Mouse (Mus musculus) intestine, embryonic 14.5 days (tissue): Measurements from ENCODE around the gene Dbp. TPM values are rescaled to one million over a fixed set of nuclear protein-coding genes. Genes with fewer than 3 reads are reported as not detected.
A peak's percentile ranks its signal among the peaks of the same experiment; 100 is the strongest.

Experiments
- ATAC-seq: fragments of 200-750 bp; cut with Nextera tagmentation; replicated peaks from 2 replicates; pipeline ENCODE4 v1.8.0; 2017; ENCODE audit warnings: low read depth, moderate number of reproducible peaks, moderate TSS enrichment, moderate library complexity; ENCODE audit not compliant: low FRiP score, low TSS enrichment
- DNase-seq: peaks from one replicate; pipeline ENCODE4 v3.0.0-alpha.2; 2018; ENCODE audit warnings: low spot score
- H3K27ac ChIP-seq: fragments of 300-500 bp; sonication (generic); 2 replicates; pipeline ENCODE4 v1.5.1; 2014; ENCODE audit warnings: low read depth, mild to moderate bottlenecking, control low read depth
- H3K27me3 ChIP-seq: fragments of 300-500 bp; sonication (generic); replicated peaks from 2 replicates; pipeline ENCODE4 v1.6.1; 2014; ENCODE audit warnings: low read length, control low read depth; ENCODE audit not compliant: control insufficient read depth, insufficient read depth
- H3K36me3 ChIP-seq: fragments of 300-500 bp; sonication (generic); 2 replicates; pipeline ENCODE4 v1.6.1; 2014; ENCODE audit warnings: low read length, control low read depth; ENCODE audit not compliant: control insufficient read depth, insufficient read depth
- H3K4me1 ChIP-seq: fragments of 300-500 bp; sonication (generic); replicated peaks from 2 replicates; pipeline ENCODE4 v1.6.1; 2014; ENCODE audit warnings: low read length, control low read depth, mixed read lengths; ENCODE audit not compliant: control insufficient read depth, insufficient read depth
- H3K4me2 ChIP-seq: fragments of 300-500 bp; sonication (generic); 2 replicates; pipeline ENCODE4 v1.6.1; 2014; ENCODE audit warnings: low read length
- H3K4me3 ChIP-seq: fragments of 300-500 bp; sonication (generic); 2 replicates; pipeline ENCODE4 v1.5.1; 2014; ENCODE audit warnings: low read depth, low read length, control low read depth, mixed read lengths
- H3K9ac ChIP-seq: fragments of 300-500 bp; sonication (generic); 2 replicates; pipeline ENCODE4 v1.6.1; 2014; ENCODE audit warnings: mild to moderate bottlenecking, low read length
- H3K9me3 ChIP-seq: fragments of 300-500 bp; sonication (generic); 2 replicates; pipeline ENCODE4 v1.6.1; 2016; ENCODE audit warnings: low read length, control low read depth; ENCODE audit not compliant: control insufficient read depth
- WGBS: fragments of 180-500 bp; shearing (Covaris S2); extraction: QIAGEN DNeasy Blood & Tissue Kit; methylation state at CpG from one replicate; pipeline ENCODE4 v1.1.7; 2014; 5-methylcytosine and 5-hydroxymethylcytosine counted together
- polyA plus RNA-seq: library from polyadenylated mRNA; unstranded; fragments of >200 nt; fragmentation: Nextera tagmentation; extraction: Ambion mirVana; gene quantifications from 2 replicates; pipeline ENCODE4 v1.2.1, GENCODE M21; 2014

Dbp gene
- polyA plus RNA-seq, 1 experiment from 2014 or later = 3.7 TPM

- peak overlapping the region; percentile 100 for H3K4me3 ChIP-seq
- H3K27me3 ChIP-seq = no peaks in the 10 kb centered on the region
- no peak for DNase-seq
- ATAC-seq = peak; percentile 11; the same call in 1 of the 2 replicates
- WGBS = 12% methylated on average over 31 of the region's 31 CpGs
- H3K36me3 ChIP-seq = peaks cover 48% of the 10 kb centered on the region
- H3K9ac ChIP-seq = peak overlapping the region; percentile 89
- peaks cover 34% of the 10 kb centered on the region for H3K4me1 ChIP-seq
- H3K4me2 ChIP-seq = peak overlapping the region; percentile 82
- H3K9me3 ChIP-seq = no peaks in the 10 kb centered on the region
- H3K27ac ChIP-seq = peak overlapping the region; percentile 84
Observed at GRCm38 (mm10) chr7:45716952-45717917, 12.3 kb downstream of the Dbp start.

DNA sequence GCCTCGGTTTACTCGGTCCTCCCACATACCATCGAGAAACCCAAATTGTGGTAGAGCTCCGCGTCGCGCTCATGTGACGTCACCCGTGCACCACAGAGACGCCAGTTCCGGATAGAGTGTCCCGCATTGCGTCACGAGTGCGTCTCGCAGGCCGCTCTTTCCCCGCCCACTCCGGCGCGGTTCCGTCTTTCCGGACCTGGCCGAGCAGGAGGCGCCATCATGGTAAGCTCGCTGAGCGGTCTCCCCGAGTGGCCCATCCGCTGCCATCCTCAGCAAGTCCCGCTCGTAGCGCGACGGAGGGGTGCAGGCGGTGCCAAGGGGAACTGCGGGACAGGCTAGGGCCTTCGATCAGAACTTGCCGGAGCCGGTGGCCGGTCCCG, 13.0 kb downstream of the Dbp start, which contains the start of gene Sphk2:
Gene Sphk2 (minus strand): TSS at position 85 of the 380 bp plus-strand sequence.
- Histone ChIP-seq H3K9me3 (no peaks in the 10 kb centered on the region), H3K4me2 (peak within 1 kb of the TSS; percentile 89), H3K9ac (peak within 1 kb of the TSS; percentile 100), H3K4me3 (peak within 1 kb of the TSS; percentile 100), H3K27ac (peak within 1 kb of the TSS; percentile 95), H3K36me3 (peaks cover 48% of the 10 kb centered on the region), H3K27me3 (no peaks in the 10 kb centered on the region), H3K4me1 (peaks cover 34% of the 10 kb centered on the region)
- DNase-seq (peak; percentile 100), ATAC-seq (peak; percentile 65)
- WGBS = under 1% methylated on average over 41 of the region's 41 CpGs

DNA sequence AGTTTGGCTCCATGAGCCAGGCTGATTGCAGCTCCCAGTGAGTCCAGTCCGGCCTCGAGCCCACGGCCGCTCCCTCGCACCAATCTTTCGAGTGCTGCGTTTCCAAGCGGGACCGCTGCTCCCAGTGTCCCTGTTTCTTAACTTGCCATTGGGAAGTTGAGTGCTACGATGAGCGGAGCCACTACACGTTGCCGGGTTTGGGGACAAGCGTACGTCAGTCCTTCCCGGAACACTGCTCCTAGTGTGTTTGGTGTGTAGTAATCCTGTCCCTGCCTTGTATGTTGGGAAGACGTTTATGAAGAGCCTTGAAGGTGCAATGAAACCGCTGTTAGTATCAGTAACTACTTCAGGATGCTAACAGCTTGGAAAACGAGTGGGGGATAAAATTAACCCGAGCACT, 13.4 kb downstream of the Dbp start:
- H3K4me1 ChIP-seq = peaks cover 34% of the 10 kb centered on the region
- no peak for ATAC-seq

GRCm38 (mm10) chr7:45719180-45719579, 14.3 kb downstream of the Dbp start:
- Histone ChIP-seq H3K27me3 (no peaks in the 10 kb centered on the region), H3K27ac (0 out of 2 replicates have a peak overlapping the region, but pooled peaks have one; percentile 95), H3K36me3 (peaks cover 54% of the 10 kb centered on the region), H3K9ac (peak overlapping the region; percentile 100), H3K4me1 (peaks cover 31% of the 10 kb centered on the region), H3K9me3 (no peaks in the 10 kb centered on the region), H3K4me2 (peak overlapping the region; percentile 89), H3K4me3 (peak overlapping the region; percentile 100)
- 73% methylated on average over 10 of the region's 10 CpGs for WGBS
- DNase-seq = no peak
- no peak for ATAC-seq

More for the DNA sequence above, 13.4 kb downstream of the Dbp start:
- no peaks in the 10 kb centered on the region for H3K9me3 ChIP-seq
- no peak for DNase-seq
- H3K4me2 ChIP-seq = peak overlapping the region; percentile 89
- WGBS = under 1% methylated on average over 20 of the region's 20 CpGs
- peak overlapping the region; percentile 100 for H3K4me3 ChIP-seq
- H3K9ac ChIP-seq = peak overlapping the region; percentile 100
- H3K27ac ChIP-seq = peak overlapping the region; percentile 95
- peaks cover 48% of the 10 kb centered on the region for H3K36me3 ChIP-seq
- no peaks in the 10 kb centered on the region for H3K27me3 ChIP-seq

DNA sequence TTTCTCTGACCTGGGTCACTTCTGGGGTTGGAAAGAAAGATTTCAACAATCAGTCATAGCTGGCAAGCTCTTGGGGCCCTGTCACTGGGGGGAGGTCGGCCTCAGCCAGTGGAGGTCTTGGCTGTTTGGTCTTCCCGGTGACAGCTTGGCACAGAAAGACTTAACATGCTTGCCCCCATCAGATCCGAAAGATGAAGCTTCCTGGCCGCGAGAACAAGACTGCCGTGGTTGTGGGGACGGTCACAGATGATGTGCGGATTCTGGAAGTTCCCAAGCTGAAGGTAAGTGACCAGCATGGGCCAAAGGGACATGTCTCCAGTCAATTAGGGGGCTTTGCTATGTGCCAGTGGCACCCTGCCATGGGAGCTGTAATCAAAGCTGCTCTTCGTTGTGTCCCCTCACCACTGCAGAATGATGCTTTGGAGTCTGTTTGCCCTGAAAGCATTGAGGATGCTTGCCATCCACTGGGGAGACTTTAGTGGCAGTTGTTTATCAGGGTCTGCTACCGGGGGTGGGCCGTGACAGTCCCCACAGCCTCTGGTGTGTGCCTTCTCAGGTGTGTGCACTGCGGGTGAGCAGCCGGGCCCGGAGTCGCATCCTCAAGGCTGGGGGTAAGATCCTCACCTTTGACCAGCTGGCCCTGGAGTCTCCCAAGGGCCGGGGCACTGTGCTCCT, 15.0 kb downstream of the Dbp start:
- peak overlapping the region; percentile 100; the same call in 1 of the 2 replicates for H3K9ac ChIP-seq
- 0 out of 2 replicates have a peak overlapping the region, but pooled peaks have one; percentile 100 for H3K4me3 ChIP-seq
- no peaks in the 10 kb centered on the region for H3K9me3 ChIP-seq
- peaks cover 61% of the 10 kb centered on the region for H3K36me3 ChIP-seq
- DNase-seq (no peak), ATAC-seq (no peak)
- H3K4me2 ChIP-seq = peak overlapping the region; percentile 89
- H3K4me1 ChIP-seq = peaks cover 25% of the 10 kb centered on the region
- no peaks in the 10 kb centered on the region for H3K27me3 ChIP-seq
- H3K27ac ChIP-seq = no peak overlapping the region
- WGBS = 93% methylated on average over 15 of the region's 16 CpGs

DNA sequence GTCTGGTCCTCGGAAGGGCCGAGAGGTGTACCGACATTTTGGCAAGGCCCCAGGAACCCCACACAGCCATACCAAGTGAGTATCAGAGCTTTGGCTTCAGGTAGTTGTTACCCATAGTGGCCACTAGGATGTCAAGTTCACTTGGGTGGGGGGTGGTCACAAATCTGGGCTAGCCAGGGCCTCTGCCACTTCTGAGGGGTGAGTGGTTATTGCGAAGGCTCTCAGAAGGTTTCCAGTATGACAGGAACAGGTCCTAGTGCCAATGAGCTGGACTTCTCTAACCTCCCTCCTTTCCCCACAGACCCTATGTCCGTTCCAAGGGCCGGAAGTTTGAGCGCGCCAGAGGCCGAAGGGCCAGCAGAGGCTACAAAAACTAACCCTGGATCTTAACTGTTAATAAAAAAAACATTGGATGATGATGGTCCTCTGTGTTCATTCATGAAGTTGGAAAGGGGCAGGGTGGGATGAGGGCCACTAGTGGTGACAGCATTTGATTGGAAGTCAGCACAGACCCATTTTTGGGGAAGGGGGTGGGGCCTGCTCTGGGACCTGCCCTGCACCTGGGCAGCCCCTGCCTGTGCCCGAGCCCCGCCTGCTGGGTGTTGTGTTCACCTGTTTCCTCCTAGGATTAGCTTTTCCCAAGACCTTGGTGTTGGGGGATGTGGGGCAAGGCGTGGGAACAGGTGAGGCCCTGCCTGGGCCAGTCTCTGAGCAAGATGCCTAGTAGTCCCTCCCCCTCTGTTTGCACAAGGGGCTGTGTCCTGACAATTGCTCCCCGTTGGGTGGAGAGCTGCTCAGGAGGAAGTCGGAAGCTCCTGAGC, 15.7 kb downstream of the Dbp start, which contains the start of gene Fam83e:
Gene Fam83e (plus strand): TSS at position 800 of the 821 bp plus-strand sequence.
- Histone ChIP-seq H3K4me2 (peak within 1 kb of the TSS; percentile 89; the same call in 1 of the 2 replicates), H3K27me3 (no peaks in the 10 kb centered on the region), H3K9me3 (no peaks in the 10 kb centered on the region), H3K4me3 (no peak within 1 kb of the TSS), H3K27ac (peak within 1 kb of the TSS; percentile 36), H3K4me1 (peaks cover 23% of the 10 kb centered on the region), H3K9ac (no peak within 1 kb of the TSS), H3K36me3 (peaks cover 68% of the 10 kb centered on the region)
- peak; percentile 67 for ATAC-seq
- 77% methylated on average over 13 of the region's 14 CpGs for WGBS
- peak; percentile 75 for DNase-seq

GRCm38 (mm10) chr7:45721234-45721571, 16.3 kb downstream of the Dbp start:
- Histone ChIP-seq H3K9ac (no peak overlapping the region), H3K27ac (peak overlapping the region; percentile 36; the same call in 1 of the 2 replicates), H3K4me1 (peaks cover 17% of the 10 kb centered on the region), H3K36me3 (peaks cover 72% of the 10 kb centered on the region), H3K4me2 (peak overlapping the region; percentile 18; the same call in 1 of the 2 replicates), H3K4me3 (no peak overlapping the region), H3K27me3 (no peaks in the 10 kb centered on the region), H3K9me3 (no peaks in the 10 kb centered on the region)
- ATAC-seq (no peak), DNase-seq (no peak)
- 72% methylated on average over 7 of the region's 7 CpGs for WGBS
